Mouse (Mus musculus) bone marrow macrophage, adult 2 months (primary cell): ENCODE results near the gene Obscn. TPM values are rescaled to one million over a fixed set of nuclear protein-coding genes. Genes with fewer than 3 reads are reported as not detected.

Source experiments
- H3K27ac ChIP-seq: 2 replicates; pipeline ENCODE4 v1.5.1; 2012; ENCODE audit warnings: low read depth, low read length; ENCODE audit not compliant: insufficient read depth
- H3K4me1 ChIP-seq: 2 replicates; pipeline ENCODE4 v1.6.1; 2012; ENCODE audit warnings: low read length; ENCODE audit not compliant: control insufficient read depth, insufficient read depth
- H3K4me3 ChIP-seq: 2 replicates; pipeline ENCODE4 v1.5.1; 2012; ENCODE audit warnings: mild to moderate bottlenecking, low read length, moderate library complexity; ENCODE audit not compliant: insufficient read depth
- CTCF ChIP-seq: IDR thresholded peaks from 2 replicates; pipeline ENCODE4 v1.5.1; 2012; ENCODE audit warnings: low read depth, mild to moderate bottlenecking, low read length, moderate library complexity
- POLR2A ChIP-seq: IDR thresholded peaks from 2 replicates; pipeline ENCODE4 v1.6.1; 2012; ENCODE audit warnings: mild to moderate bottlenecking, low read depth, low read length, borderline replicate concordance
- polyA plus RNA-seq: library from polyadenylated mRNA; stranded (reverse); fragments of >200 nt; gene quantifications from 2 replicates; pipeline ENCODE4 v1.2.4, GENCODE M21; 2012; ENCODE audit not compliant: missing spikeins, insufficient read depth, insufficient read length

Obscn gene
- polyA plus RNA-seq, result 0.11 TPM in 1 of 2 replicates, not detected in the other

- Histone ChIP-seq H3K27ac (no peak within 1 kb of the TSS), H3K4me3 (no peak within 1 kb of the TSS), H3K4me1 (no peaks in the 10 kb centered on the region)
- TF ChIP-seq CTCF (no peak), POLR2A (no peak)
Observed at GRCm38 (mm10) chr11:59135904-59136452, at the start of gene Obscn. Gene Obscn (minus strand): TSS chr11:59136402.

DNA sequence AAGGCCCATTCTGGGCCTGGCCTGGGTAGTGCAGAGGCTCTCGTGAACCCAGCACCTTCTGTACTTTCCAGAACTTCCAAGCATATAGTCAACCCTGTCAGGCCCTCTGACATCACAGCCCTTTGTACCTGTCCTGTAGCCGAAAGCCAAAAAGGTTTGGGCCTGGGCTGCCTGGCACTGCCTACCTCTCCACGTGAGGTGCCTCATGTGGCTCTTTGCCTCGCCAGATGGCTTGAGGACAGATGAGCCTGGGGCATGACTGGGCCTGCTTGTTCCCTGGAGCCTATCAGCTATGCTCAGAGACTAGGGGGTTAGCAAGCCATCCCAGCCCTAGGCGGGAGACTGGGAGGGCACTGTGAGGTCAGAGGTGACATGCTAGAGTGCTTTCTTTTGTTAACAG lies 49.3 kb upstream of the Obscn start:
- TF ChIP-seq CTCF (no peak), POLR2A (no peak)
- Histone ChIP-seq H3K4me1 (peaks cover 6% of the 10 kb centered on the region), H3K4me3 (no peak overlapping the region), H3K27ac (no peak overlapping the region)

- TF ChIP-seq CTCF, result peak; percentile 67
- TF ChIP-seq POLR2A, result no peak
- no peak overlapping the region for H3K4me3 ChIP-seq
- peaks cover 9% of the 10 kb centered on the region for H3K4me1 ChIP-seq
- no peak overlapping the region for H3K27ac ChIP-seq
Observed at GRCm38 (mm10) chr11:59183821-59184220, 47.6 kb upstream of the Obscn start.

DNA sequence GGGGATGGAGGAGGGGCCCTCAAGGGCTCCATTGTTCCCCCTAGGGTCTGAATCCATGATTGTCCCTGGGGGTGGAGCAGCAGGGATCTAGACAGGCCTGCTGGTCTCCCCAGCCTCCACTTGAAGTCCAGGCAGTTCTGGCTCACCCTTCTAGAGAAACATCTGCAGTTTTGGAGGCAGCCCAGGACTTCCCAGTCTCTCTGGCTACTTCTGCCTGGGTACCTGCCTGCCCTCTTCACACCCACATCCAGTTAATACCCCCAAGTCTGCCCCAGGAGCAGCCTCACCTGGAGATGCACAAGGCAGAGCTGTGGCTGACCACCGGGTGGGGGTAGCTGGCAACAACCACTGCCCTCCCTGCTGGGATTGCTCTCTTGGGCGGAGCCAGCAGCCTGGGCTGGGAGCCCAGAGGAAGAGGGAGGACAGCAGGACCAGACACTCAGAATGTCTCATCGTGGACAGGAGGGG lies 46.7 kb upstream of the Obscn start, which contains the start of gene Gjc2:
TSS of gene Gjc2 (minus strand) at position 350 of the 468 bp plus-strand sequence.
- Histone ChIP-seq H3K4me3 (no peak within 1 kb of the TSS), H3K27ac (no peak within 1 kb of the TSS), H3K4me1 (peaks cover 9% of the 10 kb centered on the region)
- TF ChIP-seq CTCF (no peak), POLR2A (no peak)

GRCm38 (mm10) chr11:59176921-59177320 lies 40.7 kb upstream of the Obscn start:
- H3K27ac ChIP-seq, result no peak overlapping the region
- peaks cover 9% of the 10 kb centered on the region for H3K4me1 ChIP-seq
- no peak overlapping the region for H3K4me3 ChIP-seq
- no peak for TF ChIP-seq CTCF

DNA sequence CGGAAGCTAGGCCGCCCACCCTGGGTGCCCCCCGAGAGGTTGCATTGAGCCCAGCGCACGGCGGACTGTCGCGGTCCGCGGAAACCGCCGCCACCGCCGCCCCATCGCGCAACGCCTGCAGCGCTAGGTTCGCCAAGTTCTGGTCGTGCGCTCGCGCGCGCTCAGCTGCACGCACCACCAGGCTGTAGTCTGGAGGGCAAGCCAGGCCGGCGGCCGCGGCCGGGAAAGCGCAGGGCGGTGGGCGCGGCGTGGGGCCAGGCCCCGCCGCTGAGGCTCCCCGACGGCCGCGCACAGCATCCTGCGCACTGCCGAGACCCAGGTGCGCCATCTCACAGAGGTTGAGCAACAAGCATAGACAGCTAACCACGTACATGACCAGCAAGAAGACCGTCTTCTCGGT lies 40.3 kb upstream of the Obscn start:
- Histone ChIP-seq H3K27ac (no peak overlapping the region), H3K4me1 (peaks cover 9% of the 10 kb centered on the region), H3K4me3 (no peak overlapping the region)
- TF ChIP-seq POLR2A (no peak), CTCF (no peak)

DNA sequence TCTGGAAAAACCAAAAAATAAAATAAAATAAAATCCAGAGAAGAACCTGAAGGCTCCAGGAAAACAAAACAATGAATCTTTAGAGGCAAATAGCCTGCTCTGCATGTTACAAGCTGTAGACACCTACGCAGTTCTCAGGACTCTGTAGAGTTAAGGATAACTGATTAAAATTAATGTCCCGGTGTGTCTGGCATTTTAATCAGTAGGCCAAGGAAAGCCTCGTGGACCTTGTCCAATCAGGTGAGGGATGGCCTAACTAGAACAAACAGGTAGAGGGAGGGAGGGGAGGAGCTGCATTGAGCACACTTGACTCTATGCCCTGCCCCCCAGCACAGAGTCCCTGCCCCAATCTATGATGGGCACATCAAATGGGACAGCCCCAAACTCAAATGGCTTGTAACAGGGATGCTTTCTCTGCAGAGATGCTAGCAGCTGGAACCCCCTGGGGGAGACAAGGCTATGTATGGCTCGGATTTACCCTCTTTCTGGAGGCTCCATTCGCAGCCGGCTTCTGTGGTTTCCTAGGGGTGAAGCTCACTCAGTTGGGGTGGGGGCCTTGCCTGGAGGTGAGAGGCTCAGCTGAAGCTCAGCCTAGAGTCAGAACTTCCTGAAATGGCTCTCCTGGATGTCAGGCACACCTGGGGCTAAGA lies 38.1 kb upstream of the Obscn start:
- Histone ChIP-seq H3K4me1 (peaks cover 3% of the 10 kb centered on the region), H3K4me3 (no peak overlapping the region), H3K27ac (no peak overlapping the region)
- TF ChIP-seq CTCF, result no peak
- TF ChIP-seq POLR2A, result no peak

DNA sequence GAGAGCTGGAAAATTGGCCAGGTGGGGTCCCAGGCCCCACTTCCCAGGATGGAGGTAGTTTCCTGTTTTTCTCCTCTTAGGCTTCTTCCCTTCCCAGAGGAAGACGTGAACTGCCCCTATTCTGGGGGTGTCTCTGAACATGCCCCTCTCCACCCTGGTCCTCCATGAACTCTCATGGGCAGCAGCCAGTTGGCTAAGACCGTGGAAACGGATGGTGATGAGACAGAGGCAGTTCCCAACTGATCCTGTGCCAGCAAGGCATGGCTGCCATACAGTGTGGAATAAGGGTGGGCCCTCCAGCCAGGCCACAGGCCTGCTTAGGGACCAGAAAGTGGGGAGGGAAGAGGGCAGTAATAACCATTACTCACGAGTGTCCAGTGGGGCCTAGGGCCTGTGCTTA lies 34.3 kb upstream of the Obscn start:
- peaks cover 9% of the 10 kb centered on the region for H3K4me1 ChIP-seq
- no peak overlapping the region for H3K4me3 ChIP-seq
- H3K27ac ChIP-seq, result no peak overlapping the region
- no peak for TF ChIP-seq CTCF
- no peak for TF ChIP-seq POLR2A

GRCm38 (mm10) chr11:59169807-59170206 lies 33.6 kb upstream of the Obscn start:
- Histone ChIP-seq H3K27ac (no peak overlapping the region), H3K4me3 (no peak overlapping the region), H3K4me1 (peaks cover 15% of the 10 kb centered on the region)
- no peak for TF ChIP-seq POLR2A

DNA sequence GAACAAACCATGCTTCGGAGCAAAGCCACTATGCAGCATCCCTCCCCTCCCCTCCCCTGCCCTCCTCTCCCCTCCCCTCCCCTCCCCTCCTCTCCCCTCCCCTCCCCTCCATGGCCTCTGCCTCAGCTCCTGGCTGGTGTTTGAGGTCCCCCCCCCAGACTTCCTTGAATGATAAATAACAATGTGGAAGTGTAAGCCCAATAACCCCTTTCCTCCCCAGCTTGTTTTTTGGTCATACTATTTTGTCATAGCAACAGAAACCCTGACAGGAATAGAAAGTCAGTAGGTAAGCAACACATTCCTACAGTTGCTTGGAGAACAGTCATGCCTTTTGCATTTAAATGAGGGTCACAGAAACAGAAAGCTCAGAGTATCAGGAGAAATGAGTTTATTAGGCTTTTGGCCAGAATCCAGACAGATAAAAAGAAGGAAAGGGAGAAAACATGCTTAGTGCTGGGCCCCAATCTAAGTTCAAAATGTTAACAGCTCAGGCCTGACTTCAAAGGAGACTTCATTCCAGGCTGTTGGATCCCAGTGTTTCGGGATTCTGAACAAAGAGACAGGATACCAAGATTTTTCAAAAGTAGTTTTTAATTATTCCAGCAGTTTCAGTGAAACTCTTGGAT lies 29.5 kb upstream of the Obscn start:
- TF ChIP-seq POLR2A, result no peak
- no peak for TF ChIP-seq CTCF
- Histone ChIP-seq H3K27ac (peak overlapping the region; percentile 11; the same call in 1 of the 2 replicates), H3K4me1 (peaks cover 31% of the 10 kb centered on the region)

More for the DNA sequence above, 29.5 kb upstream of the Obscn start:
- H3K4me3 ChIP-seq, result no peak overlapping the region
